Mouse (Mus musculus) heart, embryonic 10.5 days (tissue): ENCODE results near the gene Pcnx3. TPM values are rescaled to one million over a fixed set of nuclear protein-coding genes. Genes with fewer than 3 reads are reported as not detected.

ENCODE experiments used
- microRNA-seq: library from miRNA; unstranded; fragments of <30 nt; microRNA quantifications from one replicate; pipeline ENCODE4, GENCODE M21; 2017
- polyA plus RNA-seq: library from polyadenylated mRNA; unstranded; fragments of >200 nt; fragmentation: Nextera tagmentation; extraction: Ambion mirVana; gene quantifications from 2 replicates; pipeline ENCODE4 v1.2.1, GENCODE M21; 2016

The Pcnx3 gene
- polyA plus RNA-seq, 1 experiment from 2014 or later = 26.3 TPM

Small RNAs within 50 kb of the gene (microRNA-seq; reads per million reads assigned to microRNA genes)
- 1.0 reads per million for gene Mir6987

Other genes starting within 250 kb of the Pcnx3 start
- 0.34 and 0.49 TPM in 2 replicates for gene Fosl1, start 241.4 kb downstream of the Pcnx3 start, polyA plus RNA-seq
- 8.3 and 11.6 TPM in 2 replicates for gene Ccdc85b, start 231.0 kb downstream of the Pcnx3 start, polyA plus RNA-seq
- gene Fibp, start 228.3 kb downstream of the Pcnx3 start, polyA plus RNA-seq = 79.5 and 87.9 TPM in 2 replicates
- 0.85 and 1.1 TPM in 2 replicates for gene Ctsw, start 220.4 kb downstream of the Pcnx3 start, polyA plus RNA-seq
- gene Efemp2, start 215.0 kb downstream of the Pcnx3 start, polyA plus RNA-seq = 62.7 and 92.3 TPM in 2 replicates
- gene Mus81, start 200.5 kb downstream of the Pcnx3 start, polyA plus RNA-seq = 41.7 and 44.7 TPM in 2 replicates
- gene Cfl1, start 198.5 kb downstream of the Pcnx3 start, polyA plus RNA-seq = 2,322 and 2,829 TPM in 2 replicates
- 0.14 and 0.25 TPM in 2 replicates for gene 1700020D05Rik, start 185.1 kb downstream of the Pcnx3 start, polyA plus RNA-seq
- 10.6 and 15.6 TPM in 2 replicates for gene Snx32, start 178.4 kb downstream of the Pcnx3 start, polyA plus RNA-seq
- 0.35 TPM in 1 of 2 replicates, not detected in the other for gene Ovol1, start 128.3 kb downstream of the Pcnx3 start, polyA plus RNA-seq
- gene Ap5b1, start 120.9 kb downstream of the Pcnx3 start, polyA plus RNA-seq = 2.2 and 2.7 TPM in 2 replicates
- gene Rnaseh2c, start 87.0 kb downstream of the Pcnx3 start, polyA plus RNA-seq = 113 and 142 TPM in 2 replicates
- 33.2 and 35.4 TPM in 2 replicates for gene Kat5, start 78.7 kb downstream of the Pcnx3 start, polyA plus RNA-seq
- 36.8 and 38.1 TPM in 2 replicates for gene Rela, start 51.4 kb downstream of the Pcnx3 start, polyA plus RNA-seq
- 24.7 and 28.9 TPM in 2 replicates for gene Sipa1, start 25.2 kb downstream of the Pcnx3 start, polyA plus RNA-seq
- 33.6 and 36.0 TPM in 2 replicates for gene Map3k11, start 166 bp downstream of the Pcnx3 start, polyA plus RNA-seq
- 0.15 TPM in 1 of 2 replicates, not detected in the other for gene Kcnk7, start 15.5 kb upstream of the Pcnx3 start, polyA plus RNA-seq
- gene Ehbp1l1, start 37.4 kb upstream of the Pcnx3 start, polyA plus RNA-seq = 69.0 and 130 TPM in 2 replicates
- gene Fam89b, start 40.7 kb upstream of the Pcnx3 start, polyA plus RNA-seq = 75.9 and 88.9 TPM in 2 replicates
- gene Ltbp3, start 52.0 kb upstream of the Pcnx3 start, polyA plus RNA-seq = 4.2 and 4.3 TPM in 2 replicates
- gene Scyl1, start 82.5 kb upstream of the Pcnx3 start, polyA plus RNA-seq = 74.4 and 75.2 TPM in 2 replicates
- gene Frmd8, start 186.4 kb upstream of the Pcnx3 start, polyA plus RNA-seq = 40.6 and 46.3 TPM in 2 replicates
- gene Slc25a45, start 188.9 kb upstream of the Pcnx3 start, polyA plus RNA-seq = 2.1 and 2.5 TPM in 2 replicates
- 2.4 and 2.9 TPM in 2 replicates for gene Tigd3, start 205.2 kb upstream of the Pcnx3 start, polyA plus RNA-seq
- 134 and 150 TPM in 2 replicates for gene Dpf2, start 224.1 kb upstream of the Pcnx3 start, polyA plus RNA-seq
- gene Cdc42ep2, start 235.9 kb upstream of the Pcnx3 start, polyA plus RNA-seq = 5.9 and 7.4 TPM in 2 replicates